Mouse (Mus musculus) liver, postnatal 0 days (tissue): ENCODE data around the gene Osbpl11.
"Not testable (repeated sequence)": the region's sequence is repeated elsewhere in the genome, so short reads cannot be mapped to it uniquely, and the experiment has no call there.

Experiments
- CTCF ChIP-seq: sonication (generic); IDR thresholded peaks from 2 replicates; pipeline ENCODE4 v1.5.1; 2016; ENCODE audit warnings: antibody characterized with exemption, low read depth
- EP300 ChIP-seq: IDR thresholded peaks from 2 replicates; pipeline ENCODE4 v1.6.1; 2016; ENCODE audit warnings: antibody characterized with exemption, low read depth, mild to moderate bottlenecking

- not testable (repeated sequence) for TF ChIP-seq CTCF, EP300
Observed at GRCm38 (mm10) chr16:33176831-33177230, 8.0 kb upstream of the Osbpl11 start.
